In the genomic region with DNA sequence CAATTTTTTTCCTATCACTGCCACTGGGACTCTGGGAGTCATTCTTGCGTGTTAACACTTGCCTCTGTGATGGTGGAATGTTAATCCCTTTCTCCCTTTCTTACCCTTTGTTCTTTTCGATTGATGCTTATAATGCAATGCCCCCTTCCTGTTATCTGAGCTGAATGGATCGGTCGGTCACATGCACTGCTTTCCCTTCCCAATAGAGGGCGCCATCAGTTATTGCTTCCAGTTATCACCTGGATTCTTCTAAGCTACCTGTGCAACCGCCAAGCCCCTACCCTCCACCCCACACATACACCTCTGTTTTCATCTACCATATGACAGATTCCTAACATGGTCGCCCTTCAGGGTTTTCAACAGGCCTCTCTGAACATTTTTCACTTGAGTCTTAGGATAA, we compare ENCODE assay signal across 9 mouse cellular contexts.
DNase-seq lines count a peak whose midpoint lies in the region; ATAC-seq and TF ChIP-seq lines count a peak whose summit lies in the region.
"Had no signal": no experiment of that assay in that cellular context is flagged by ENCODE, and none has a peak within 500 bp of the region (broad histone marks: within the 10 kb centered on the region; RNA-seq: fewer than 3 reads in every experiment).

No protein-coding gene starts in this region.

- TF ChIP-seq EP300 in MEL (IDR thresholded peaks at IDR 0.05; ENCODE audit: low read depth in 1 of 2, low read length in 2 of 2), result no peak

- H3K27me3 ChIP-seq in liver, adult 2 months (ENCODE audit: control insufficient read depth, insufficient read depth, low read length), result no peaks in the 10 kb centered on the region
- no peaks in the 10 kb centered on the region for H3K27me3 ChIP-seq in liver, embryonic 11.5 days (replicated peaks; ENCODE audit: control insufficient read depth, insufficient read depth, low read length)
- H3K27me3 ChIP-seq in MEL (ENCODE audit: control insufficient read depth in 1 of 2, insufficient read depth in 2 of 2, low read length in 2 of 2), result no peaks in the 10 kb centered on the region; a peak in 1 of 4 replicates
- H3K27me3 ChIP-seq in small intestine, adult 2 months (ENCODE audit: control insufficient read depth, insufficient read depth, low read length), result no peaks in the 10 kb centered on the region
- H3K27me3 ChIP-seq: hindbrain, embryonic 12.5 days had no signal

- no peak for TF ChIP-seq POLR2A in liver, adult 2 months (IDR thresholded peaks at IDR 0.05; ENCODE audit: extremely low read depth, insufficient read depth, low read length)
- TF ChIP-seq POLR2A in MEL (IDR thresholded peaks at IDR 0.05; ENCODE audit: control insufficient read depth in 1 of 2, insufficient read depth in 1 of 2, low read depth in 1 of 2, low read length in 2 of 2, poor library complexity in 1 of 2), result no peak
- TF ChIP-seq POLR2A in small intestine, adult 2 months (IDR thresholded peaks at IDR 0.05; ENCODE audit: low read depth, low read length), result no peak

- DNase-seq in adrenal gland, postnatal 10 days, result peak; percentile 8
- no peak for DNase-seq in adrenal gland, postnatal 4 days (ENCODE audit: low spot score in 2 of 2)
- DNase-seq in liver, adult 2 months (ENCODE audit: extremely low read depth, low read depth, low spot score), result peak; percentile 15
- no peak for DNase-seq in liver, embryonic 11.5 days (ENCODE audit: low spot score)
- DNase-seq in MEL (ENCODE audit: low read depth, low spot score), result peak; percentile 62
- DNase-seq in adrenal gland, postnatal 25 days, result no peak
- DNase-seq in right cerebral cortex, postnatal 14 days, result no peak

- H3K4me1 ChIP-seq in liver, adult 2 months (ENCODE audit: control insufficient read depth, insufficient read depth, low read length), result no peaks in the 10 kb centered on the region
- no peaks in the 10 kb centered on the region for H3K4me1 ChIP-seq in liver, embryonic 11.5 days (replicated peaks; ENCODE audit: control insufficient read depth, insufficient read depth, low read length)
- no peaks in the 10 kb centered on the region; a peak in 1 of 4 replicates for H3K4me1 ChIP-seq in MEL (ENCODE audit: control insufficient read depth in 1 of 2, insufficient read depth in 2 of 2, low read length in 2 of 2)
- no peaks in the 10 kb centered on the region for H3K4me1 ChIP-seq in small intestine, adult 2 months (ENCODE audit: control insufficient read depth, insufficient read depth, insufficient read length, low read length)
- H3K4me1 ChIP-seq: hindbrain, embryonic 12.5 days had no signal

- H3K4me3 ChIP-seq in liver, adult 2 months (ENCODE audit: insufficient read depth, low read depth, low read length), result no peak overlapping the region
- no peak overlapping the region for H3K4me3 ChIP-seq in liver, embryonic 11.5 days (ENCODE audit: low read depth, low read length)
- no peak overlapping the region for H3K4me3 ChIP-seq in MEL (ENCODE audit: control insufficient read depth in 1 of 2, insufficient read depth in 1 of 2, low read depth in 2 of 2, low read length in 2 of 2)
- H3K4me3 ChIP-seq in small intestine, adult 2 months (ENCODE audit: low read depth, low read length), result no peak overlapping the region
- H3K4me3 ChIP-seq: hindbrain, embryonic 12.5 days had no signal

- ATAC-seq in liver, embryonic 11.5 days (replicated peaks; ENCODE audit: low FRiP score), result no peak

- no peak overlapping the region for H3K27ac ChIP-seq in liver, adult 2 months (replicated peaks; ENCODE audit: insufficient read depth, low read depth, low read length)
- no peak overlapping the region for H3K27ac ChIP-seq in liver, embryonic 11.5 days (ENCODE audit: low read depth, low read length)
- H3K27ac ChIP-seq in MEL (ENCODE audit: control insufficient read depth, low read depth, low read length), result no peak overlapping the region
- H3K27ac ChIP-seq in small intestine, adult 2 months (ENCODE audit: insufficient read depth, low read depth, low read length), result no peak overlapping the region
- H3K27ac ChIP-seq: hindbrain, embryonic 12.5 days had no signal

- no peak overlapping the region for H3K9ac ChIP-seq in liver, adult 2 months (ENCODE audit: low read depth, low read length)
- H3K9ac ChIP-seq in liver, embryonic 11.5 days (ENCODE audit: low read depth, low read length), result no peak overlapping the region
- H3K9ac ChIP-seq in MEL (ENCODE audit: control insufficient read depth, low read depth, low read length, poor library complexity, severe bottlenecking), result no peak overlapping the region
- H3K9ac ChIP-seq: hindbrain, embryonic 12.5 days had no signal

- TF ChIP-seq CTCF in liver, adult 2 months (IDR thresholded peaks at IDR 0.05; ENCODE audit: low read depth, low read length), result peak; percentile 54; the same call in 1 of the 2 replicates
- TF ChIP-seq CTCF in MEL (IDR thresholded peaks at IDR 0.05 in 2 of 3, conservative IDR thresholded peaks at IDR 0.05 in 1 of 3; ENCODE audit: control insufficient read depth in 1 of 3, insufficient read depth in 1 of 3, low read depth in 2 of 3, low read length in 3 of 3, poor library complexity in 1 of 3, severe bottlenecking in 1 of 3), result peak; percentile 80 to 95 (median 87)
- peak; percentile 38; the same call in 1 of the 2 replicates for TF ChIP-seq CTCF in small intestine, adult 2 months (IDR thresholded peaks at IDR 0.05; ENCODE audit: extremely low read depth, insufficient read length, insufficient replicate concordance, low read depth, low read length)

- no peaks in the 10 kb centered on the region for H3K9me3 ChIP-seq in liver, embryonic 11.5 days (ENCODE audit: control insufficient read depth, low read length)
- no peaks in the 10 kb centered on the region for H3K9me3 ChIP-seq in MEL (replicated peaks; ENCODE audit: insufficient read depth, low read length)
- H3K9me3 ChIP-seq: hindbrain, embryonic 12.5 days had no signal

- no peak overlapping the region for H3K4me2 ChIP-seq in liver, embryonic 11.5 days
- H3K4me2 ChIP-seq: hindbrain, embryonic 12.5 days had no signal

- WGBS in liver, adult 2 months, result 43% methylated on average over 7 of the region's 7 CpGs
- WGBS in liver, embryonic 11.5 days, result 44% methylated on average over 7 of the region's 7 CpGs
- WGBS in small intestine, adult 2 months, result 35% methylated on average over 7 of the region's 7 CpGs

- H3K79me2 ChIP-seq in liver, adult 2 months (ENCODE audit: control insufficient read depth, insufficient read depth, low read length), result no peaks in the 10 kb centered on the region
- no peaks in the 10 kb centered on the region for H3K79me2 ChIP-seq in MEL (ENCODE audit: control insufficient read depth, insufficient read depth, low read length, poor library complexity)

- peak; percentile 34 for TF ChIP-seq RAD21 in MEL (IDR thresholded peaks at IDR 0.05; ENCODE audit: low read depth, low read length)

- no peaks in the 10 kb centered on the region for H3K36me3 ChIP-seq in liver, adult 2 months (ENCODE audit: control insufficient read depth, insufficient read depth, low read length)
- H3K36me3 ChIP-seq in liver, embryonic 11.5 days (ENCODE audit: control insufficient read depth, insufficient read depth, low read length), result no peaks in the 10 kb centered on the region
- no peaks in the 10 kb centered on the region for H3K36me3 ChIP-seq in MEL (ENCODE audit: control insufficient read depth in 1 of 2, insufficient read depth in 2 of 2, low read length in 2 of 2)
- H3K36me3 ChIP-seq in small intestine, adult 2 months (ENCODE audit: control insufficient read depth, insufficient read depth, low read length), result no peaks in the 10 kb centered on the region
- H3K36me3 ChIP-seq: hindbrain, embryonic 12.5 days had no signal

TF ChIP-seq in MEL, 35 proteins besides CTCF, POLR2A, EP300 and RAD21:
- TF ChIP-seq POLR2AphosphoS2 (IDR thresholded peaks at IDR 0.05; ENCODE audit: low read length) (no peak), GATA1 (IDR thresholded peaks at IDR 0.05; ENCODE audit: low read depth, low read length) (no peak), USF2 (IDR thresholded peaks at IDR 0.05; ENCODE audit: borderline replicate concordance in 1 of 2, insufficient read depth in 1 of 2, low read depth in 1 of 2, low read length in 2 of 2) (0 out of 4 replicates have a peak, but pooled peaks of 1 of the 2 experiments have one; percentile 13), ELF1 (IDR thresholded peaks at IDR 0.05; ENCODE audit: low read depth, low read length) (no peak), MYC (IDR thresholded peaks at IDR 0.05; ENCODE audit: low read depth, low read length) (0 out of 2 replicates have a peak, but pooled peaks have one; percentile 26), TBP (IDR thresholded peaks at IDR 0.05; ENCODE audit: low read depth, low read length) (0 out of 2 replicates have a peak, but pooled peaks have one; percentile 20), ZC3H11A (IDR thresholded peaks at IDR 0.05; ENCODE audit: low read depth, low read length) (peak; percentile 48; the same call in 1 of the 2 replicates), USF1 (IDR thresholded peaks at IDR 0.05; ENCODE audit: low read depth, low read length) (peak; percentile 71), SMC3 (IDR thresholded peaks at IDR 0.05; ENCODE audit: low read depth, low read length) (peak; percentile 61)

Comparison
In these comparisons a context has a peak if more than half of its experiments do, and no peak if none do; other contexts are left out.
1. DNase-seq: peak in adrenal gland, postnatal 10 days (single experiment), liver, adult 2 months (single experiment) and MEL (single experiment); none in adrenal gland, postnatal 4 days (0 of 2), liver, embryonic 11.5 days (single experiment), adrenal gland, postnatal 25 days (single experiment) and right cerebral cortex, postnatal 14 days (single experiment).
2. Peak in every context shown above with its lines, with median percentiles within 50 percentile points of each other: CTCF ChIP-seq.